Mouse (Mus musculus) kidney, embryonic 16.5 days (tissue): ENCODE results near the gene Pde8a. TPM values are rescaled to one million over a fixed set of nuclear protein-coding genes. Genes with fewer than 3 reads are reported as not detected.

ENCODE experiments used
- ATAC-seq: fragments of 200-750 bp; cut with Nextera tagmentation; 2 replicates; pipeline ENCODE4 v1.8.0; 2017; ENCODE audit warnings: moderate TSS enrichment; ENCODE audit not compliant: low FRiP score, low TSS enrichment
- H3K27ac ChIP-seq: fragments of 300-500 bp; sonication (generic); 2 replicates; pipeline ENCODE4 v1.5.1; 2014; ENCODE audit warnings: low read length
- H3K27me3 ChIP-seq: fragments of 300-500 bp; sonication (generic); 2 replicates; pipeline ENCODE4 v1.6.1; 2014; ENCODE audit warnings: low read length, control low read depth, mixed read lengths; ENCODE audit not compliant: insufficient read depth
- H3K36me3 ChIP-seq: fragments of 300-500 bp; sonication (generic); 2 replicates; pipeline ENCODE4 v1.6.1; 2014; ENCODE audit warnings: low read length, control low read depth, mixed read lengths; ENCODE audit not compliant: insufficient read depth
- H3K4me1 ChIP-seq: fragments of 300-500 bp; sonication (generic); 2 replicates; pipeline ENCODE4 v1.6.1; 2014; ENCODE audit warnings: low read length, control low read depth, mixed read lengths; ENCODE audit not compliant: insufficient read depth
- H3K4me2 ChIP-seq: fragments of 300-500 bp; sonication (generic); replicated peaks from 2 replicates; pipeline ENCODE4 v1.6.1; 2014; ENCODE audit warnings: low read depth, low read length
- H3K4me3 ChIP-seq: fragments of 300-500 bp; sonication (generic); 2 replicates; pipeline ENCODE4 v1.5.1; 2014; ENCODE audit warnings: mild to moderate bottlenecking, low read length
- H3K9ac ChIP-seq: fragments of 300-500 bp; sonication (generic); replicated peaks from 2 replicates; pipeline ENCODE4 v1.6.1; 2014; ENCODE audit warnings: low read length
- H3K9me3 ChIP-seq: fragments of 300-500 bp; sonication (generic); 2 replicates; pipeline ENCODE4 v1.6.1; 2016; ENCODE audit warnings: low read length, control low read depth
- WGBS: fragments of 180-500 bp; shearing (Covaris S2); extraction: QIAGEN DNeasy Blood & Tissue Kit; methylation state at CpG from one replicate; pipeline ENCODE4 v1.1.7; 2014; 5-methylcytosine and 5-hydroxymethylcytosine counted together
- polyA plus RNA-seq: library from polyadenylated mRNA; unstranded; fragments of >200 nt; fragmentation: Nextera tagmentation; extraction: Ambion mirVana; gene quantifications from 2 replicates; pipeline ENCODE4 v1.2.1, GENCODE M21; 2015

The Pde8a gene
- polyA plus RNA-seq = 4.6 and 5.9 TPM in 2 replicates

- H3K27me3 ChIP-seq = peaks cover 20% of the 10 kb centered on the region
Measured at GRCm38 (mm10) chr7:81213347-81214152, at the start of gene Pde8a. Gene Pde8a (plus strand): TSS chr7:81213596.

GRCm38 (mm10) chr7:81164411-81164810 lies 49.0 kb upstream of the Pde8a start:
- Histone ChIP-seq H3K36me3 (no peaks in the 10 kb centered on the region), H3K4me1 (no peaks in the 10 kb centered on the region), H3K9ac (no peak overlapping the region), H3K27ac (no peak overlapping the region), H3K27me3 (no peaks in the 10 kb centered on the region), H3K4me3 (no peak overlapping the region), H3K9me3 (no peaks in the 10 kb centered on the region), H3K4me2 (no peak overlapping the region)
- ATAC-seq = no peak
- WGBS = 71% methylated on average over 7 of the region's 7 CpGs

More at GRCm38 (mm10) chr7:81213347-81214152, at the start of gene Pde8a:
- Histone ChIP-seq H3K4me2 (peak within 1 kb of the TSS; percentile 58), H3K9ac (peak within 1 kb of the TSS; percentile 75), H3K4me3 (peak within 1 kb of the TSS; percentile 62), H3K36me3 (no peaks in the 10 kb centered on the region), H3K9me3 (no peaks in the 10 kb centered on the region), H3K4me1 (peaks cover 19% of the 10 kb centered on the region; the same call in 1 of the 2 replicates), H3K27ac (peak within 1 kb of the TSS; percentile 89)
- 0 out of 2 replicates have a peak, but pooled peaks have one; percentile 0 for ATAC-seq
- under 1% methylated on average over 82 of the region's 128 CpGs for WGBS

GRCm38 (mm10) chr7:81167124-81167523 lies 46.3 kb upstream of the Pde8a start:
- Histone ChIP-seq H3K27ac (no peak overlapping the region), H3K9me3 (no peaks in the 10 kb centered on the region), H3K27me3 (no peaks in the 10 kb centered on the region), H3K4me1 (no peaks in the 10 kb centered on the region), H3K4me3 (no peak overlapping the region), H3K9ac (no peak overlapping the region), H3K36me3 (no peaks in the 10 kb centered on the region), H3K4me2 (no peak overlapping the region)
- ATAC-seq = no peak
- WGBS = 43% methylated on average over 3 of the region's 3 CpGs

GRCm38 (mm10) chr7:81169351-81169750 lies 44.0 kb upstream of the Pde8a start:
- H3K4me1 ChIP-seq = no peaks in the 10 kb centered on the region
- H3K36me3 ChIP-seq = no peaks in the 10 kb centered on the region
- H3K4me3 ChIP-seq = no peak overlapping the region
- H3K4me2 ChIP-seq = no peak overlapping the region
- WGBS = 79% methylated on average over 7 of the region's 7 CpGs
- H3K9ac ChIP-seq = no peak overlapping the region
- H3K9me3 ChIP-seq = peaks cover 9% of the 10 kb centered on the region
- H3K27ac ChIP-seq = no peak overlapping the region
- no peaks in the 10 kb centered on the region for H3K27me3 ChIP-seq
- ATAC-seq = no peak

GRCm38 (mm10) chr7:81173931-81174330 lies 39.5 kb upstream of the Pde8a start:
- Histone ChIP-seq H3K9me3 (peaks cover 9% of the 10 kb centered on the region), H3K4me3 (no peak overlapping the region), H3K27ac (no peak overlapping the region), H3K36me3 (no peaks in the 10 kb centered on the region), H3K4me1 (no peaks in the 10 kb centered on the region), H3K9ac (no peak overlapping the region), H3K27me3 (no peaks in the 10 kb centered on the region), H3K4me2 (no peak overlapping the region)
- ATAC-seq = no peak
- 91% methylated on average over 2 of the region's 2 CpGs for WGBS

- Histone ChIP-seq H3K4me3 (no peak overlapping the region), H3K9me3 (peaks cover 9% of the 10 kb centered on the region), H3K27me3 (no peaks in the 10 kb centered on the region), H3K4me2 (no peak overlapping the region), H3K4me1 (no peaks in the 10 kb centered on the region), H3K27ac (no peak overlapping the region), H3K36me3 (no peaks in the 10 kb centered on the region), H3K9ac (no peak overlapping the region)
- WGBS = 74% methylated on average over 5 of the region's 5 CpGs
- ATAC-seq = no peak
Measured at GRCm38 (mm10) chr7:81174654-81175053, 38.7 kb upstream of the Pde8a start.

- ATAC-seq = no peak
- Histone ChIP-seq H3K27me3 (no peaks in the 10 kb centered on the region), H3K4me3 (no peak overlapping the region), H3K36me3 (no peaks in the 10 kb centered on the region), H3K4me1 (no peaks in the 10 kb centered on the region), H3K9me3 (peaks cover 9% of the 10 kb centered on the region), H3K4me2 (no peak overlapping the region), H3K27ac (no peak overlapping the region), H3K9ac (no peak overlapping the region)
- 57% methylated on average over 5 of the region's 5 CpGs for WGBS
Measured at GRCm38 (mm10) chr7:81176187-81176769, 37.1 kb upstream of the Pde8a start.

- no peak overlapping the region for H3K9ac ChIP-seq
- H3K27ac ChIP-seq = no peak overlapping the region
- no peak for ATAC-seq
- H3K4me1 ChIP-seq = no peaks in the 10 kb centered on the region
- no peaks in the 10 kb centered on the region for H3K36me3 ChIP-seq
- H3K4me2 ChIP-seq = no peak overlapping the region
- 66% methylated on average over 5 of the region's 5 CpGs for whole genome bisulfite sequencing
- no peaks in the 10 kb centered on the region for H3K9me3 ChIP-seq
- no peaks in the 10 kb centered on the region for H3K27me3 ChIP-seq
- H3K4me3 ChIP-seq = no peak overlapping the region
Measured at GRCm38 (mm10) chr7:81179494-81179893, 33.9 kb upstream of the Pde8a start.

- WGBS = 85% methylated on average over 10 of the region's 10 CpGs
- Histone ChIP-seq H3K4me3 (no peak overlapping the region), H3K27me3 (no peaks in the 10 kb centered on the region), H3K36me3 (no peaks in the 10 kb centered on the region), H3K9ac (no peak overlapping the region), H3K27ac (no peak overlapping the region), H3K4me1 (no peaks in the 10 kb centered on the region), H3K4me2 (no peak overlapping the region), H3K9me3 (no peaks in the 10 kb centered on the region)
- ATAC-seq = no peak
Measured at GRCm38 (mm10) chr7:81182492-81183175, 30.8 kb upstream of the Pde8a start.
